Mouse (Mus musculus) CH12.LX (cell line): ENCODE measurements around the gene Rhod. TPM values are rescaled to one million over a fixed set of nuclear protein-coding genes. Genes with fewer than 3 reads are reported as not detected.
"Not testable (repeated sequence)": the region's sequence is repeated elsewhere in the genome, so short reads cannot be mapped to it uniquely, and the experiment has no call there.

Experiments used
- DNase-seq: peaks from one replicate; pipeline ENCODE4 v3.0.0-alpha.2; 2013; ENCODE audit errors: extremely low read depth
- H3K27ac ChIP-seq: 2 replicates; pipeline ENCODE4 v1.5.1; 2012; ENCODE audit warnings: low read depth, mild to moderate bottlenecking, control low read depth, moderate library complexity; ENCODE audit not compliant: insufficient read depth
- H3K27me3 ChIP-seq: replicated peaks from 2 replicates; pipeline ENCODE3; 2012; ENCODE audit warnings: inconsistent platforms
- H3K36me3 ChIP-seq, 2 experiments: replicated peaks in 1 of 2; 2 replicates each; pipeline versions ENCODE3 to v1.6.1; 2012; ENCODE audit warnings: inconsistent platforms in 1 of 2, low read length in 1 of 2, mild to moderate bottlenecking in 1 of 2, mixed read lengths in 1 of 2, moderate library complexity in 1 of 2; ENCODE audit not compliant: control insufficient read depth in 1 of 2, insufficient read depth in 1 of 2
- H3K4me1 ChIP-seq, 2 experiments: 2 replicates each; pipeline ENCODE4 v1.6.1; 2012; ENCODE audit warnings: inconsistent platforms in 1 of 2, moderate library complexity in 1 of 2; ENCODE audit not compliant: insufficient read depth in 2 of 2, control insufficient read depth in 1 of 2
- H3K4me2 ChIP-seq: 2 replicates; pipeline ENCODE4 v1.6.1; 2012; ENCODE audit warnings: low read depth, mild to moderate bottlenecking, control low read depth; ENCODE audit not compliant: poor library complexity, insufficient read depth, severe bottlenecking
- H3K4me3 ChIP-seq, 3 experiments: fragments of 150-350 bp in 1 of 3; sonication (generic) in 1 of 3; replicated peaks in 1 of 3; 2 replicates each; pipeline versions ENCODE3 to v1.5.1; 2011 to 2012; ENCODE audit warnings: low read depth in 2 of 3, low read length in 2 of 3, mild to moderate bottlenecking in 2 of 3, moderate library complexity in 2 of 3, control low read depth in 1 of 3, improper control_type of control experiment in 1 of 3, inconsistent platforms in 1 of 3, mixed read lengths in 1 of 3; ENCODE audit not compliant: poor library complexity in 1 of 3
- H3K79me2 ChIP-seq: replicated peaks from 2 replicates; pipeline ENCODE4 v1.6.1; 2012; ENCODE audit warnings: mild to moderate bottlenecking, moderate library complexity; ENCODE audit not compliant: control insufficient read depth, poor library complexity, insufficient read depth, severe bottlenecking; ENCODE audit errors: extremely low read depth
- H3K9ac ChIP-seq: 2 replicates; pipeline ENCODE4 v1.6.1; 2012; ENCODE audit warnings: low read depth, mild to moderate bottlenecking, control low read depth, moderate library complexity; ENCODE audit not compliant: insufficient read depth
- H3K9me3 ChIP-seq: replicated peaks from 2 replicates; pipeline ENCODE3; 2012; ENCODE audit warnings: low read length, inconsistent platforms, mixed read lengths
- BHLHE40 ChIP-seq: IDR thresholded peaks from 2 replicates; pipeline ENCODE4 v1.6.1; 2011; ENCODE audit warnings: mild to moderate bottlenecking, low read depth, low read length, improper control_type of control experiment
- CTCF ChIP-seq, 2 experiments: IDR thresholded peaks in 1 of 2; conservative IDR thresholded peaks in 1 of 2; 2 replicates each; pipeline ENCODE4 v1.5.1; 2011 to 2012; ENCODE audit warnings: low read depth in 2 of 2, low read length in 2 of 2, improper control_type of control experiment in 1 of 2, inconsistent platforms in 1 of 2, mild to moderate bottlenecking in 1 of 2, moderate library complexity in 1 of 2
- GABPA ChIP-seq: IDR thresholded peaks from 2 replicates; pipeline ENCODE4 v1.6.1; 2012; ENCODE audit warnings: low read depth, low read length, improper control_type of control experiment, inconsistent platforms; ENCODE audit not compliant: insufficient replicate concordance
- MAFK ChIP-seq: IDR thresholded peaks from 2 replicates; pipeline ENCODE4 v1.6.1; 2011; ENCODE audit warnings: low read length, improper control_type of control experiment; ENCODE audit not compliant: insufficient replicate concordance
- MEF2A ChIP-seq: IDR thresholded peaks from 2 replicates; pipeline ENCODE4 v1.6.1; 2014; ENCODE audit warnings: low read depth, mild to moderate bottlenecking, inconsistent platforms, low read length, improper control_type of control experiment, borderline replicate concordance
- MYC ChIP-seq: IDR thresholded peaks from 2 replicates; pipeline ENCODE4 v1.6.1; 2011; ENCODE audit warnings: low read depth, mild to moderate bottlenecking, improper control_type of control experiment, low read length
- NRF1 ChIP-seq: IDR thresholded peaks from 2 replicates; pipeline ENCODE4 v1.6.1; 2014; ENCODE audit warnings: low read depth, mild to moderate bottlenecking, inconsistent platforms, low read length, improper control_type of control experiment, moderate library complexity
- RAD21 ChIP-seq: IDR thresholded peaks from 2 replicates; pipeline ENCODE4 v1.6.1; 2011; ENCODE audit warnings: low read depth, mild to moderate bottlenecking, low read length, improper control_type of control experiment, moderate library complexity
- ZMIZ1 ChIP-seq: IDR thresholded peaks from 2 replicates; pipeline ENCODE4 v1.6.1; 2012; ENCODE audit warnings: low read depth, mild to moderate bottlenecking, inconsistent platforms, low read length, improper control_type of control experiment
- ZNF384 ChIP-seq: IDR thresholded peaks from 2 replicates; pipeline ENCODE4 v1.6.1; 2012; ENCODE audit warnings: low read depth, low read length, improper control_type of control experiment, inconsistent platforms
- dilution Hi-C: fragments of 300-500 bp; cut with MboI; formaldehyde crosslinking; loops from 2 replicates; pipeline ENCODE4 v1.14.3; 2020; ENCODE audit warnings: low sequenced_read_pairs; ENCODE audit not compliant: extremely low pct_unique_long_range_greater_than_20kb, extremely low pct_ligation_motif_present
- in situ Hi-C: fragments of 300-500 bp; cut with MboI; formaldehyde crosslinking; loops from 3 replicates; pipeline ENCODE4 v1.14.3; 2019; ENCODE audit warnings: low sequenced_read_pairs, low pct_ligation_motif_present, low pct_unique_long_range_greater_than_20kb, mixed read lengths
- polyA plus RNA-seq: library from polyadenylated mRNA; unstranded; fragments of >175 nt; gene quantifications from 2 replicates; pipeline ENCODE4 v1.2.1, GENCODE M21; 2012; ENCODE audit warnings: low read depth; ENCODE audit not compliant: insufficient read length
- total RNA-seq, 2 experiments: library from RNA; depleted of rRNA; stranded (reverse); fragments of 300-350 nt in 1 of 2; fragments of >200 nt in 1 of 2; gene quantifications; 2 replicates each; pipeline ENCODE4 v1.2.3; 2012 to 2014

The Rhod gene
- total and polyA plus RNA-seq, 3 experiments, result 14.4 to 20.1 (median 19.3) TPM

DNA sequence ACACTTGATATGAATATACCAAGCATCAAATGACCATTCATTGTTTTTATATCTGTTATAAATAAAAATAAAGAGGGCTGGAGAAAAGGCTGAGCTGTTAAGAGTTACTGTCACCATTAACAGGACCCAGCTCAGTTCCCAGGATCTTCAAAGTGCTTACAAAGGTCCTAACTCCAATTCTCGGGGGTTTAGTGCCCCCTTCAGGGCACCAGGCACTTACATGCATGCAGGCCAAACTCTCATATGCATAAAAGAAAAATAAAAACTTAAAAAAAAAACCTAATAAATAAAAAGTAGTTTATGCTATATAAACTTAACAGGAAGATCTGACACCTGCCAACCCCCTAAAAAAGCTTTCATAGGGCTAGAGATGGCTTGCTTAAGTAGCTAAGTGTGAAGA lies 54.9 kb downstream of the Rhod start:
- peaks cover 15 to 46% of the 10 kb centered on the region in 2 experiments for H3K36me3 ChIP-seq
- in situ Hi-C loops, result loop anchor here (10.0 kb wide), 1 partner anchor 50 kb away; no protein-coding TSS in a partner anchor
- peaks cover 18% of the 10 kb centered on the region; the same call in 1 of the 2 replicates for H3K79me2 ChIP-seq
- peaks cover 0 to 19% of the 10 kb centered on the region in 2 experiments; a peak in 2 of 4 replicates for H3K4me1 ChIP-seq
- no peaks in the 10 kb centered on the region for H3K9me3 ChIP-seq
- H3K4me3 ChIP-seq, result no peak overlapping the region
- TF ChIP-seq MEF2A (no peak), RAD21 (peak; percentile 31), CTCF (conservative IDR thresholded peaks at IDR 0.05 in 1 of 2, IDR thresholded peaks at IDR 0.05 in 1 of 2; ENCODE audit: low read depth in 2 of 2, low read length in 2 of 2) (peak in 1 of 2 experiments; percentile 57; a peak in 2 of 4 replicates)
- TF ChIP-seq, all 38 proteins: peak for 2
- Histone ChIP-seq H3K27ac (no peak overlapping the region), H3K4me2 (no peak overlapping the region), H3K9ac (no peak overlapping the region), H3K27me3 (no peaks in the 10 kb centered on the region)
- dilution Hi-C loops, result no loop called here
- peak; percentile 22 for DNase-seq

DNA sequence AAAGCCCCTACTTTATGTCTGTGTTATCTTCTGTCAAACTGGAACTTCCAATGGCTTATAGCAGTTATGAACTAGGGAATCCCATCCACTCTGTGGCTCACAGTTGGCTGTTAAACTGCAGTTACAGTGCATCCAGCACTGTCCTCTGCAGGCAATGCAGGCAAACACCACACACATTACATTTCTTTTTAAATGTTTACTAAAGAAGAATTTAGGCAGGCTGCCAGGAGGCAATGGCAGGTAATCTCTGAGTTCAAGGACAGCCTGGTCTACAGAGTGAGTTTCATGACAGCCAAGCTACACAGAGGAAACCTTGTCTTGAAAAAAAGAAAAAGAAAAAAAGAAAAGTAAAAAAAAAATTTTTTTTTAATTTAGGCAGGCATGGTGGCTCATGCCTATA lies 55.9 kb downstream of the Rhod start:
- H3K4me2 ChIP-seq, result no peak overlapping the region
- DNase-seq, result no peak
- H3K27me3 ChIP-seq, result no peaks in the 10 kb centered on the region
- H3K27ac ChIP-seq, result no peak overlapping the region
- in situ Hi-C loops, result loop anchor here (10.0 kb wide), 1 partner anchor 49 kb away; no protein-coding TSS in a partner anchor
- peaks cover 16% of the 10 kb centered on the region; the same call in 1 of the 2 replicates for H3K79me2 ChIP-seq
- H3K9me3 ChIP-seq, result no peaks in the 10 kb centered on the region
- H3K36me3 ChIP-seq, result peaks cover 15 to 44% of the 10 kb centered on the region in 2 experiments
- dilution Hi-C loops, result no loop called here
- TF ChIP-seq ZNF384 (no peak), ZMIZ1 (no peak), GABPA (no peak), MYC (no peak), NRF1 (no peak), BHLHE40 (no peak), MAFK (no peak)
- H3K4me3 ChIP-seq, result no peak overlapping the region
- no peak overlapping the region for H3K9ac ChIP-seq
- H3K4me1 ChIP-seq, result peaks cover 0 to 19% of the 10 kb centered on the region in 2 experiments; a peak in 2 of 4 replicates

DNA sequence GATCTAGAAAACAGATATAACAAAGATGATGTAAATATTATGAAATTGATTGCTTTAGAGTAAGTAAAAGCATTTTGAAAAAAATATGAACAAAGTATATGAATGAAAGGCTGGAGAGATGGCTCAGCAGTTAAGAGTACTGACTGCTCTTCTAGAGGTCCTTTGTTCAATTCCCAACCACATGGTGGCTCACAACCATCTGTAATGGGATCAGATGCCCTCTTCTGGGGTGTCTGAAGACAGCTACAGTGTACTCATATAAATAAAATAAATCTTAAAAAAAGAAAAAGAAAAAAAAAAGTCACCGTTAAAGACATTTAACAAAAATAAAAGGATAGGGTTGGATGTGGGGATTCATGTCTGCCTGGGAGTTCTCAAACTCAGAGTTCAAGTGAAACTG lies 56.9 kb downstream of the Rhod start:
- dilution Hi-C loops, H3K4me3 ChIP-seq, H3K9ac ChIP-seq, H3K27ac ChIP-seq, H3K9me3 ChIP-seq, DNase-seq, H3K27me3 ChIP-seq, H3K4me2 ChIP-seq: not testable (repeated sequence)
- in situ Hi-C loops, result loop anchor here (10.0 kb wide), 1 partner anchor 48 kb away; no protein-coding TSS in a partner anchor
- Histone ChIP-seq H3K36me3 (peaks cover 9 to 42% of the 10 kb centered on the region in 2 experiments), H3K79me2 (peaks cover 16% of the 10 kb centered on the region; the same call in 1 of the 2 replicates), H3K4me1 (peaks cover 0 to 14% of the 10 kb centered on the region in 2 experiments; a peak in 2 of 4 replicates)
- TF ChIP-seq CTCF (conservative IDR thresholded peaks at IDR 0.05 in 1 of 2, IDR thresholded peaks at IDR 0.05 in 1 of 2; ENCODE audit: low read depth in 2 of 2, low read length in 2 of 2), result peak in 1 of 2 experiments; percentile 51; a peak in 2 of 4 replicates

Other genes starting within 250 kb of the Rhod start
- gene Tbc1d10c, start 248.1 kb downstream of the Rhod start, total RNA-seq (2012; rRNA removed), result 46.3 and 57.8 TPM in 2 replicates
- 43.5 and 51.5 TPM in 2 replicates for gene Tbc1d10c, start 248.1 kb downstream of the Rhod start, total RNA-seq (2014; rRNA removed)
- gene Tbc1d10c, start 248.1 kb downstream of the Rhod start, polyA plus RNA-seq, result 57.4 and 58.5 TPM in 2 replicates
- gene Ppp1ca, start 247.4 kb downstream of the Rhod start, total RNA-seq (2012; rRNA removed), result 502 and 585 TPM in 2 replicates
- 635 and 651 TPM in 2 replicates for gene Ppp1ca, start 247.4 kb downstream of the Rhod start, total RNA-seq (2014; rRNA removed)
- 383 and 389 TPM in 2 replicates for gene Ppp1ca, start 247.4 kb downstream of the Rhod start, polyA plus RNA-seq
- gene Rad9a, start 237.8 kb downstream of the Rhod start, total RNA-seq (2012; rRNA removed), result 20.5 and 22.4 TPM in 2 replicates
- 11.5 and 14.3 TPM in 2 replicates for gene Rad9a, start 237.8 kb downstream of the Rhod start, total RNA-seq (2014; rRNA removed)
- 20.0 and 21.7 TPM in 2 replicates for gene Rad9a, start 237.8 kb downstream of the Rhod start, polyA plus RNA-seq
- gene Clcf1, start 225.2 kb downstream of the Rhod start, total RNA-seq (2012; rRNA removed), result 0.29 and 1.0 TPM in 2 replicates
- gene Clcf1, start 225.2 kb downstream of the Rhod start, total RNA-seq (2014; rRNA removed), result 0.28 TPM in 1 of 2 replicates, not detected in the other
- 0.09 TPM in 1 of 2 replicates, not detected in the other for gene Clcf1, start 225.2 kb downstream of the Rhod start, polyA plus RNA-seq
- not detected in 2 replicates for gene AC109138.7, start 225.1 kb downstream of the Rhod start, total RNA-seq (2012; rRNA removed)
- not detected in 2 replicates for gene AC109138.7, start 225.1 kb downstream of the Rhod start, total RNA-seq (2014; rRNA removed)
- not detected in 2 replicates for gene AC109138.7, start 225.1 kb downstream of the Rhod start, polyA plus RNA-seq
- 35.0 and 53.4 TPM in 2 replicates for gene Pold4, start 207.5 kb downstream of the Rhod start, total RNA-seq (2012; rRNA removed)
- 61.5 and 76.4 TPM in 2 replicates for gene Pold4, start 207.5 kb downstream of the Rhod start, total RNA-seq (2014; rRNA removed)
- 35.1 and 36.8 TPM in 2 replicates for gene Pold4, start 207.5 kb downstream of the Rhod start, polyA plus RNA-seq
- 30.0 and 33.4 TPM in 2 replicates for gene Ssh3, start 170.3 kb downstream of the Rhod start, total RNA-seq (2012; rRNA removed)
- gene Ssh3, start 170.3 kb downstream of the Rhod start, total RNA-seq (2014; rRNA removed), result 5.6 and 6.9 TPM in 2 replicates
- gene Ssh3, start 170.3 kb downstream of the Rhod start, polyA plus RNA-seq, result 12.3 and 13.2 TPM in 2 replicates
- gene Ankrd13d, start 156.3 kb downstream of the Rhod start, total RNA-seq (2012; rRNA removed), result 53.6 and 55.1 TPM in 2 replicates
- gene Ankrd13d, start 156.3 kb downstream of the Rhod start, total RNA-seq (2014; rRNA removed), result 3.8 and 5.6 TPM in 2 replicates
- 13.2 and 17.3 TPM in 2 replicates for gene Ankrd13d, start 156.3 kb downstream of the Rhod start, polyA plus RNA-seq
- 196 and 203 TPM in 2 replicates for gene Grk2, start 133.2 kb downstream of the Rhod start, total RNA-seq (2012; rRNA removed)
- 118 and 119 TPM in 2 replicates for gene Grk2, start 133.2 kb downstream of the Rhod start, total RNA-seq (2014; rRNA removed)
- gene Grk2, start 133.2 kb downstream of the Rhod start, polyA plus RNA-seq, result 191 and 193 TPM in 2 replicates
- 17.3 and 21.7 TPM in 2 replicates for gene Kdm2a, start 41.1 kb downstream of the Rhod start, total RNA-seq (2012; rRNA removed)
- gene Kdm2a, start 41.1 kb downstream of the Rhod start, total RNA-seq (2014; rRNA removed), result 18.0 and 23.1 TPM in 2 replicates
- 43.7 and 51.9 TPM in 2 replicates for gene Kdm2a, start 41.1 kb downstream of the Rhod start, polyA plus RNA-seq
- 0.04 and 0.17 TPM in 2 replicates for gene Syt12, start 38.0 kb upstream of the Rhod start, total RNA-seq (2012; rRNA removed)
- not detected in 2 replicates for gene Syt12, start 38.0 kb upstream of the Rhod start, total RNA-seq (2014; rRNA removed)
- gene Syt12, start 38.0 kb upstream of the Rhod start, polyA plus RNA-seq, result 0.16 and 0.50 TPM in 2 replicates
- not detected in 2 replicates for gene 2010003K11Rik, start 59.2 kb upstream of the Rhod start, total RNA-seq (2012; rRNA removed)
- gene 2010003K11Rik, start 59.2 kb upstream of the Rhod start, total RNA-seq (2014; rRNA removed), result not detected in 2 replicates
- not detected in 2 replicates for gene 2010003K11Rik, start 59.2 kb upstream of the Rhod start, polyA plus RNA-seq
- 9.2 and 10.7 TPM in 2 replicates for gene Pcx, start 71.0 kb upstream of the Rhod start, total RNA-seq (2012; rRNA removed)
- 7.3 and 7.7 TPM in 2 replicates for gene Pcx, start 71.0 kb upstream of the Rhod start, total RNA-seq (2014; rRNA removed)
- gene Pcx, start 71.0 kb upstream of the Rhod start, polyA plus RNA-seq, result 13.6 and 14.2 TPM in 2 replicates
- 2.0 and 2.3 TPM in 2 replicates for gene Lrfn4, start 176.2 kb upstream of the Rhod start, total RNA-seq (2012; rRNA removed)
- 0.59 and 0.75 TPM in 2 replicates for gene Lrfn4, start 176.2 kb upstream of the Rhod start, total RNA-seq (2014; rRNA removed)
- gene Lrfn4, start 176.2 kb upstream of the Rhod start, polyA plus RNA-seq, result 1.7 and 1.9 TPM in 2 replicates
- gene Rce1, start 186.2 kb upstream of the Rhod start, total RNA-seq (2012; rRNA removed), result 32.9 and 33.0 TPM in 2 replicates
- gene Rce1, start 186.2 kb upstream of the Rhod start, total RNA-seq (2014; rRNA removed), result 51.4 and 52.1 TPM in 2 replicates
- gene Rce1, start 186.2 kb upstream of the Rhod start, polyA plus RNA-seq, result 36.9 and 45.3 TPM in 2 replicates